Mouse (Mus musculus) heart, embryonic 11.5 days (tissue): ENCODE data around the gene Hoxd10. TPM values are rescaled to one million over a fixed set of nuclear protein-coding genes. Genes with fewer than 3 reads are reported as not detected.
A peak's percentile ranks its signal among the peaks of the same experiment; 100 is the strongest.

Source experiments
- ATAC-seq: fragments of 200-750 bp; cut with Nextera tagmentation; replicated peaks from 2 replicates; pipeline ENCODE4 v1.8.0; 2017; ENCODE audit warnings: moderate library complexity; ENCODE audit not compliant: insufficient number of reproducible peaks, low FRiP score, low TSS enrichment
- H3K27ac ChIP-seq: fragments of 300-500 bp; sonication (generic); 2 replicates; pipeline ENCODE4 v1.5.1; 2014; ENCODE audit warnings: mild to moderate bottlenecking, low read depth, low read length
- H3K27me3 ChIP-seq: fragments of 300-500 bp; sonication (generic); 2 replicates; pipeline ENCODE4 v1.6.1; 2014; ENCODE audit warnings: mild to moderate bottlenecking, low read length, mixed read lengths; ENCODE audit not compliant: control insufficient read depth, insufficient read depth
- H3K36me3 ChIP-seq: fragments of 300-500 bp; sonication (generic); 2 replicates; pipeline ENCODE4 v1.6.1; 2014; ENCODE audit warnings: mild to moderate bottlenecking, low read length, moderate library complexity, mixed read lengths; ENCODE audit not compliant: control insufficient read depth, insufficient read depth
- H3K4me1 ChIP-seq: fragments of 300-500 bp; sonication (generic); 2 replicates; pipeline ENCODE4 v1.6.1; 2014; ENCODE audit warnings: low read length; ENCODE audit not compliant: control insufficient read depth, insufficient read depth
- H3K4me2 ChIP-seq: fragments of 300-500 bp; sonication (generic); 2 replicates; pipeline ENCODE4 v1.6.1; 2014; ENCODE audit warnings: mild to moderate bottlenecking, moderate library complexity
- H3K4me3 ChIP-seq: fragments of 300-500 bp; sonication (generic); 2 replicates; pipeline ENCODE4 v1.5.1; 2014; ENCODE audit warnings: low read depth, low read length
- H3K9ac ChIP-seq: fragments of 300-500 bp; sonication (generic); 2 replicates; pipeline ENCODE4 v1.6.1; 2014; ENCODE audit warnings: mild to moderate bottlenecking, low read depth, low read length, moderate library complexity
- H3K9me3 ChIP-seq: fragments of 300-500 bp; sonication (generic); replicated peaks from 2 replicates; pipeline ENCODE4 v1.6.1; 2016; ENCODE audit warnings: low read length; ENCODE audit not compliant: control insufficient read depth
- whole genome bisulfite sequencing: fragments of 180-500 bp; shearing (Covaris S2); extraction: QIAGEN DNeasy Blood & Tissue Kit; methylation state at CpG from one replicate; pipeline ENCODE4 v1.1.7; 2014; ENCODE audit not compliant: insufficient replicate concordance; 5-methylcytosine and 5-hydroxymethylcytosine counted together
- polyA plus RNA-seq: library from polyadenylated mRNA; unstranded; fragments of >200 nt; fragmentation: Nextera tagmentation; extraction: Ambion mirVana; gene quantifications from 2 replicates; pipeline ENCODE4 v1.2.1, GENCODE M21; 2014

Hoxd10 gene
- polyA plus RNA-seq, 1 experiment from 2014 or later, result 0.11 TPM

DNA sequence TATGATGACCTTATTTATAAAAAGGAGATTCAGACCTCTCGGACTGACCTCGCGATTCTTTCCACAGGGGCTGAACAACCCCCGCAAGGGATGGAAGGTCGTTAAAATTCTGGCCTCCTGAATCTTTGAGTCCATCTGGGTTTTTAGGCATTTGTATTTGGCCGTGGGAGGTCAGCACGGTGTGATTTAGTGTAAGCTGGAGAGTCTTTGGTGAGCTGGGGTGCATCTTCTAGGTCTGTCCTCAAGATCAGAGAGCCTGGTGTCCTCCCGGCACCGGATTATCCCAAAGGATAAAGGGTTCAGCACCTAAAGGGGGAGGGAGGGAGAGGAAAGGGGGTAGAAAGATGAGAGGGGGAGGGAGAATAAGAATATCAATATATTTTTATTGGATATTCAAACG lies 11.6 kb downstream of the Hoxd10 start:
- 3% methylated on average over 10 of the region's 10 CpGs for WGBS
- peaks cover 3% of the 10 kb centered on the region for H3K4me1 ChIP-seq
- no peaks in the 10 kb centered on the region for H3K9me3 ChIP-seq
- no peak overlapping the region for H3K9ac ChIP-seq
- no peak overlapping the region for H3K4me3 ChIP-seq
- H3K27ac ChIP-seq, result no peak overlapping the region
- H3K27me3 ChIP-seq, result peaks cover 94% of the 10 kb centered on the region
- ATAC-seq, result no peak
- no peaks in the 10 kb centered on the region for H3K36me3 ChIP-seq
- no peak overlapping the region for H3K4me2 ChIP-seq

- WGBS, result 1% methylated on average over 26 of the region's 26 CpGs
- Histone ChIP-seq H3K27me3 (peaks cover 94% of the 10 kb centered on the region), H3K36me3 (no peaks in the 10 kb centered on the region), H3K9ac (no peak overlapping the region), H3K9me3 (no peaks in the 10 kb centered on the region), H3K4me1 (peaks cover 3% of the 10 kb centered on the region), H3K4me2 (no peak overlapping the region), H3K27ac (no peak overlapping the region), H3K4me3 (no peak overlapping the region; the same call in 1 of the 2 replicates)
- ATAC-seq, result no peak
Observed at GRCm38 (mm10) chr2:74703720-74704392, 12.1 kb downstream of the Hoxd10 start.

DNA sequence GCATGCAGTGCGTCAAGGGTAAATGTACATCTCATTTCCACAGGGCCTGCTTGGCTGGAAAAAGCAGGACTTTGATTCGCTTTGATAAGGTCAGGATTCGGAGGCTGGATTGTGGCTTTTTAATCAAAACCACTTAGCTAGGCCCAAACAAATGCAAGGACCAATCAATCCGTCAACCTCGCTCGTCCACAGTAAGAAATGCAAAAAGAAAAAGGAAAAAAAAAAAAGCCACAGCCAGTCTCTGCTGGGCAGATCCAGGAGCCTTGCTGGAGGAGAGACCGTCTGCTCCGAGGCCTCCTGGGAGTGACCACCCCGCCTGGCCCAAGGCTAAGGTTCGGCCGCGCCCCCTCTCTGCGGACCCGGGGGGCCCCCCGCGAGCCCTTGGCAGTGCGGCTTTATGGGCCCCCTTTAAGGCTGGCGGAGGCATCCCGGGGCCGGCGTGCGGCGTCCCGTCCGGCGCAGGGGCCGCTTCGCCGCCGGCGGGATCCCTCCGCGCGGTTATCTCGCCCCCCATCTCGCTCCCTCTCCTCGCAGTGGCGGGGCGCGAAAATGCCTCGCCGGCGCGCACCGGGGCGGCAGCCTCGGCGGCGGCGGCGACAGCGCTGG lies 12.8 kb downstream of the Hoxd10 start, which contains the start of gene Hoxd8:
Gene Hoxd8 (plus strand): TSS at position 223 of the 606 bp plus-strand sequence.
- H3K27me3 ChIP-seq, result peaks cover 94% of the 10 kb centered on the region
- H3K4me2 ChIP-seq, result peak within 1 kb of the TSS; percentile 80
- H3K27ac ChIP-seq, result no peak within 1 kb of the TSS
- peak within 1 kb of the TSS; percentile 5; the same call in 1 of the 2 replicates for H3K9ac ChIP-seq
- H3K4me3 ChIP-seq, result peak within 1 kb of the TSS; percentile 49
- peaks cover 3% of the 10 kb centered on the region for H3K4me1 ChIP-seq
- 1% methylated on average over 37 of the region's 52 CpGs for WGBS
- ATAC-seq, result no peak
- H3K36me3 ChIP-seq, result no peaks in the 10 kb centered on the region
- H3K9me3 ChIP-seq, result no peaks in the 10 kb centered on the region

- H3K27me3 ChIP-seq, result peaks cover 94% of the 10 kb centered on the region
- ATAC-seq, result no peak
- H3K4me2 ChIP-seq, result peak overlapping the region; percentile 80
- under 1% methylated on average over 45 of the region's 66 CpGs for WGBS
- no peak overlapping the region for H3K27ac ChIP-seq
- peak overlapping the region; percentile 49 for H3K4me3 ChIP-seq
- peaks cover 3% of the 10 kb centered on the region for H3K4me1 ChIP-seq
- H3K9ac ChIP-seq, result peak overlapping the region; percentile 5; the same call in 1 of the 2 replicates
- no peaks in the 10 kb centered on the region for H3K9me3 ChIP-seq
- no peaks in the 10 kb centered on the region for H3K36me3 ChIP-seq
Observed at GRCm38 (mm10) chr2:74704999-74705466, 13.3 kb downstream of the Hoxd10 start.

DNA sequence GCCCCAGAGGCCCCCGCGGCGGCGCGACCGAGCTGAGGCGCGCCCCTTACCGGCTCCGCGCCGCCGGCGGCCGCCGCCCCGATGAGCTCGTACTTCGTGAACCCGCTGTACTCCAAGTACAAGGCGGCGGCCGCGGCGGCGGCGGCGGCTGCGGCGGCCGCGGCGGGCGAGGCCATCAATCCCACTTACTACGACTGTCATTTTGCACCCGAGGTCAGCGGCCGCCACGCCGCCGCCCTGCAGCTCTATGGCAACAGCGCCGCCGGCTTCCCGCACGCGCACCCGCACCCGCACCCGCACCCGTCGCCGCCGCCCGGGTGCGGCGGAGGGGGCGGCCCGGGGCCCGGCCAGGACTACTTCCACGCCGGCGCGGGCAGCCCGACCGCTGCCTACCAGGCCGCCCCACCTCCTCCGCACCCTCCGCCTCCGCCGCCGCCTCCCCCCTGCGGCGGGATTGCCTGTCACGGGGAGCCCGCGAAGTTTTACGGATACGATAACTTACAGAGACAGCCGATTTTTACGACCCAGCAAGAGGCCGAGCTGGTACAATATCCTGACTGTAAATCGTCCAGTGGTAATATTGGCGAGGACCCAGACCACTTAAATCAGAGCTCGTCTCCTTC lies 13.9 kb downstream of the Hoxd10 start:
- peak; percentile 35; the same call in 1 of the 2 replicates for ATAC-seq
- no peak overlapping the region for H3K27ac ChIP-seq
- H3K9me3 ChIP-seq, result no peaks in the 10 kb centered on the region
- H3K4me1 ChIP-seq, result peaks cover 3% of the 10 kb centered on the region
- H3K27me3 ChIP-seq, result peaks cover 94% of the 10 kb centered on the region
- H3K36me3 ChIP-seq, result no peaks in the 10 kb centered on the region
- WGBS, result under 1% methylated on average over 55 of the region's 85 CpGs
- H3K4me3 ChIP-seq, result peak overlapping the region; percentile 49
- peak overlapping the region; percentile 80 for H3K4me2 ChIP-seq
- peak overlapping the region; percentile 5; the same call in 1 of the 2 replicates for H3K9ac ChIP-seq

DNA sequence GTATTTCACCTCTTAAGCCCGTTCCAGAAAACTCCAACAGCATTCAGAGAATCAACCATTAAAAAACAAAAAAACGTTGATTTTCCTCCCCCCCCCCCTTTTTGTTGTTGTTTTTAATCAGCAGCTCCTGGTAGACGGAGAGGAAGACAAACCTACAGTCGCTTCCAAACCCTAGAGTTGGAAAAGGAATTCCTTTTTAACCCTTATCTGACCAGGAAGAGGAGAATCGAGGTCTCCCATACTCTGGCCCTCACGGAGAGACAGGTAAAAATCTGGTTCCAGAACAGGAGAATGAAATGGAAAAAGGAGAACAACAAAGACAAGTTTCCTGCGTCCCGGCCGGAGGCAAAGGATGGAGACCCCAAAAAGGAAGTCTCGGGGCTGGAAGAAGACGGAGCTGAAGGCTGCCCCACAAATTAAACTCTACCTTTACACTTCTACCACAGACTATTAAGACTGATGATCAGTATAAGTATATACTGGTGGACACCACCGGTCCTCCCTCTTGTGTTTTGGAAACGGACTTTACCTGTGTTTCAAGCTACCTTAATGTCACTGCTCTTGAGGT lies 14.8 kb downstream of the Hoxd10 start:
- H3K4me3 ChIP-seq, result no peak overlapping the region
- no peak overlapping the region for H3K9ac ChIP-seq
- no peak for ATAC-seq
- no peaks in the 10 kb centered on the region for H3K9me3 ChIP-seq
- H3K27ac ChIP-seq, result no peak overlapping the region
- H3K36me3 ChIP-seq, result no peaks in the 10 kb centered on the region
- peaks cover 3% of the 10 kb centered on the region for H3K4me1 ChIP-seq
- H3K4me2 ChIP-seq, result no peak overlapping the region
- 2% methylated on average over 13 of the region's 13 CpGs for WGBS
- peaks cover 92% of the 10 kb centered on the region for H3K27me3 ChIP-seq

- no peak overlapping the region for H3K9ac ChIP-seq
- peaks cover 93% of the 10 kb centered on the region for H3K27me3 ChIP-seq
- WGBS, result 12% methylated on average over 7 of the region's 7 CpGs
- no peak for ATAC-seq
- no peak overlapping the region for H3K27ac ChIP-seq
- H3K4me3 ChIP-seq, result no peak overlapping the region
- no peaks in the 10 kb centered on the region for H3K36me3 ChIP-seq
- peaks cover 8% of the 10 kb centered on the region for H3K4me1 ChIP-seq
- H3K4me2 ChIP-seq, result no peak overlapping the region
- no peaks in the 10 kb centered on the region for H3K9me3 ChIP-seq
Observed at GRCm38 (mm10) chr2:74707599-74707998, 15.9 kb downstream of the Hoxd10 start.

- Histone ChIP-seq H3K9me3 (no peaks in the 10 kb centered on the region), H3K4me3 (no peak overlapping the region), H3K9ac (no peak overlapping the region), H3K4me1 (peaks cover 8% of the 10 kb centered on the region), H3K4me2 (no peak overlapping the region), H3K36me3 (no peaks in the 10 kb centered on the region), H3K27me3 (peaks cover 93% of the 10 kb centered on the region), H3K27ac (no peak overlapping the region)
- ATAC-seq, result no peak
- WGBS, result 20% methylated on average over 4 of the region's 4 CpGs
Observed at GRCm38 (mm10) chr2:74708676-74709075, 17.0 kb downstream of the Hoxd10 start.
